ENCODE assay signal across 8 mouse cellular contexts in genomic region chr10:30802681-30803586, GRCm38 (mm10). TPM values are rescaled to one million over a fixed set of nuclear protein-coding genes. Genes with fewer than 3 reads are reported as not detected.
DNase-seq lines count a peak whose midpoint lies in the region; ATAC-seq and TF ChIP-seq lines count a peak whose summit lies in the region.

Ncoa7 (minus strand) TSS chr10:30803326.

- intact Hi-C loops in left cerebral cortex, adult 2 months (cut with DNase I) = loop anchor here (2.0 to 5.0 kb wide), 5 partner anchors 36 to 1266 kb away; partner anchors contain the start of gene Rspo3

- no peaks in the 10 kb centered on the region for H3K9me3 ChIP-seq in hindbrain, embryonic 14.5 days (ENCODE audit: control insufficient read depth, low read length)

- H3K4me2 ChIP-seq in hindbrain, embryonic 14.5 days (replicated peaks) = peak within 1 kb of the TSS; percentile 62

- TF ChIP-seq CTCF in left cerebral cortex, adult 2 months (IDR thresholded peaks at IDR 0.05) = no peak

- no peaks in the 10 kb centered on the region; the same call in 1 of the 2 replicates for H3K4me1 ChIP-seq in hindbrain, embryonic 14.5 days (replicated peaks; ENCODE audit: control insufficient read depth, insufficient read depth, low read length)

- H3K79me2 ChIP-seq in macrophage (ENCODE audit: inconsistent target) = peaks cover 46% of the 10 kb centered on the region

- peak; percentile 73 for DNase-seq in T-cell, adult 2 months (ENCODE audit: low spot score)
- peak; percentile 90 to 93 for DNase-seq in cerebellum, postnatal 14 days
- DNase-seq in frontal cortex, postnatal 25 days (ENCODE audit: low spot score in 2 of 2) = peak; percentile 65 to 67
- peak; percentile 73 for DNase-seq in hindbrain, embryonic 14.5 days (ENCODE audit: low spot score)
- peak; percentile 79 to 81 for DNase-seq in left cerebral cortex, adult 2 months (ENCODE audit: extremely low spot score in 1 of 2, low spot score in 2 of 2)
- peak; percentile 68 for DNase-seq in retina, postnatal 7 days (ENCODE audit: low read depth, low spot score)
- peak; percentile 68 to 81 for DNase-seq in urinary bladder, adult 18-20 months (ENCODE audit: low spot score in 2 of 2)

- H3K27ac ChIP-seq in hindbrain, embryonic 14.5 days = peak within 1 kb of the TSS; percentile 91
- H3K27ac ChIP-seq in left cerebral cortex, adult 2 months = peak within 1 kb of the TSS; percentile 97
- H3K27ac ChIP-seq in macrophage = peak within 1 kb of the TSS; percentile 85

- H3K27me3 ChIP-seq in hindbrain, embryonic 14.5 days (ENCODE audit: control insufficient read depth, insufficient read depth, low read length) = no peaks in the 10 kb centered on the region

- peak; percentile 94 for ATAC-seq in hindbrain, embryonic 14.5 days (ENCODE audit: low FRiP score)

- H3K4me3 ChIP-seq in hindbrain, embryonic 14.5 days (replicated peaks; ENCODE audit: low read length) = peak within 1 kb of the TSS; percentile 73
- peak within 1 kb of the TSS; percentile 89 for H3K4me3 ChIP-seq in left cerebral cortex, adult 2 months
- peak within 1 kb of the TSS; percentile 65 for H3K4me3 ChIP-seq in macrophage (ENCODE audit: inconsistent target)

- H3K36me3 ChIP-seq in hindbrain, embryonic 14.5 days (replicated peaks; ENCODE audit: control insufficient read depth, insufficient read depth) = no peaks in the 10 kb centered on the region
- H3K36me3 ChIP-seq in macrophage (ENCODE audit: inconsistent target) = no peaks in the 10 kb centered on the region

- H3K9ac ChIP-seq in hindbrain, embryonic 14.5 days = peak within 1 kb of the TSS; percentile 80

- WGBS in hindbrain, embryonic 14.5 days = 0% methylated on average over 82 of the region's 89 CpGs
- under 1% methylated on average over 82 of the region's 89 CpGs for WGBS in macrophage (ENCODE audit: missing documents)

RNA-seq across cellular contexts. Expression of gene Ncoa7, which starts in this region (rescaled TPM):
- 23.9 and 26.6 TPM in 2 replicates for polyA plus RNA-seq in hindbrain, embryonic 14.5 days (2014; fragmentation: Nextera tagmentation; extraction: Ambion mirVana)
- total RNA-seq in left cerebral cortex, adult 2 months (2021) = 100 to 1,000 TPM in 1 of 2 experiments, 10 to 100 TPM in 1; 97.2 to 104 TPM
- 100 to 1,000 TPM in 8 of 26 experiments, 10 to 100 TPM in 18; 43.0 to 131 (median 86.1) TPM for total RNA-seq in macrophage (2018; cell fraction: chromatin; rRNA removed)
- 10 to 100 TPM; 22.2 to 71.1 (median 34.7) TPM for total RNA-seq in macrophage (2018; cell fraction: cytosol; rRNA removed)
- 100 to 1,000 TPM in 2 of 26 experiments, 10 to 100 TPM in 24; 39.4 to 122 (median 71.4) TPM for total RNA-seq in macrophage (2018; cell fraction: nucleus; rRNA removed)
- 19.1 to 26.7 TPM (median 25.4 TPM) in 3 replicates for polyA plus RNA-seq in macrophage (2018)

Comparison
In these comparisons a context has a peak if more than half of its experiments do, and no peak if none do; other contexts are left out.
1. Peak in every context shown above with its lines: DNase-seq, ATAC-seq, H3K4me3 ChIP-seq and H3K27ac ChIP-seq.